Mouse (Mus musculus) right cerebral cortex, postnatal 25 days (tissue): ENCODE measurements around the gene Gm20388.
"Not testable (repeated sequence)": the region's sequence is repeated elsewhere in the genome, so short reads cannot be mapped to it uniquely, and the experiment has no call there.

Experiments
- DNase-seq: peaks from one replicate; pipeline ENCODE4 v3.0.0; 2022

The Gm20388 gene

GRCm38 (mm10) chr8:123898576-123898975, 3987.9 kb downstream of the Gm20388 start:
- DNase-seq: no peak

DNA sequence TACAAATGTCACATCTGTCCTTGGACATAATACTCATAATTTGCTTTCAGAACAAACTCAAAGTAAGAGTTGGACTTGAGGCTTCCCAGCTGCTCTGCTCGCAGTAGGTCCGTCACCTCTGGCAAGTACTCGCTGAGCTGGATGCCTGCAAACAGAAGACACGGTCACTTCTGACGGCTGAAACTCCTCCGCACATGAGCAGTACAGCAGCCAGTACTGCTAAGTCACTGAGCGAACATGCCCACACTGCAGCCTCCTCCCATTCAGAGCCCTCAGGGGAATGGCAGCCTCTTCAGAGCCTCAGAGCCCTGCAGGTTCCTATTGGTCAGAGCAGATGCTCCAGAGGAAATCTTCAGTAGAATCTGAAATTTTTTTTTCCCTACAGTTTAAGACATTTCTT, 3988.7 kb downstream of the Gm20388 start:
- DNase-seq: no peak

DNA sequence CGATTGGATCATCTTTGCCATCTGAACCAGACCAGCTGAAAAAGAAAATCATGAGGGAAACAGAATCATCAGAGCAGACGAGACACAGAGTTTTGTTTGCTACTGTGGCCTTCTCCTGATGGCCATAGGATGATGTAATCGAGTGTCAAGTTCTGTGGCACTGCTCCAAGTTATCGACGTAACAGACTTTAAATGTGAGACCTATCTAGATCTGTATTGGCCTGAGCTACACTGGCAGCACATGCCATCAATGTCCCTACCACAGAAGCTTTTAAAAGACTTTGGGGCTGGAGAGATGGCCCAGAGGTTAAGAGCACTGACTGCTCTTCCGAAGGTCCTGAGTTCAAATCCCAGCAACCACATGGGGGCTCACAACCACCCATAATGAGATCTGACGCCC, 3992.0 kb downstream of the Gm20388 start:
- no peak for DNase-seq

GRCm38 (mm10) chr8:123907604-123908003, 3997.0 kb downstream of the Gm20388 start:
- no peak for DNase-seq

DNA sequence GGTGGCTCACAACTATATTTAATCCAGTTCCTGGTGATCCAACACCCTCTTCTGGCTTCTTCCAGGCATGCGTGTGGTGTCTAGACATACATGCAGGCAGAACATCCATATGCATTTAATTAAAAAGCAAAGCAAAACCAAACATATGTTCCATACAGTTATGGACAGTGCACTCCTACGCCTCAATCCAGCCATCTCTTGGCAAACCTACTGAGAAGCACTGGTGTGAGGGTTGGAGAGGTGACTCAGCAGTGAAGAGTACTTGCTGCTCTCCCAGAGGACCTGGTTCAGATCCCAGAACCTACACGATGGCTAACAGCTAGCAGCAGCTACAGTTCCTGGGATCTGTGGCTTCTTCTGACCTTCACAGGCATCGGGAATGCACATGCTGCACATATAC, 4001.6 kb downstream of the Gm20388 start:
- peak; percentile 30 for DNase-seq

GRCm38 (mm10) chr8:123914635-123915034, 4004.0 kb downstream of the Gm20388 start:
- DNase-seq: no peak

DNA sequence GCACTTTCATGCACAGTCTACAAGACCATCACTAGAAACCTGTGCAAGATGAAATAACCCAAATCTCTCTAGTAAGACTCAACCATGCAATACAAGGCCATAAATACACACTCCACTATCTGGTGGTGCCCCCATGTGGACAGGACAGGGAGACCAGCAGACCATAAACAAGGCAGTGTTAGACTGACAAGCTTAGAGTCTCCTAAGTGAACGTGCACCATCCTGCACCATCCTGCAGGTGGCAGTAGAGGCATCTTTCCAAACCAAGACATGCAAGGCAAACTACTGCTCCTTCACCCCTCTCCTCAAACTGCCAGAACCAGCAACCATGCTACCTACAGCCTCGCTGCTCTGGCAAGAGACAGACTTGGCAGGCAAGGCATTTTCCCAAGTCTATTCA, 4014.1 kb downstream of the Gm20388 start:
- DNase-seq: peak; percentile 77

GRCm38 (mm10) chr8:123925671-123926070, 4015.0 kb downstream of the Gm20388 start:
- no peak for DNase-seq

DNA sequence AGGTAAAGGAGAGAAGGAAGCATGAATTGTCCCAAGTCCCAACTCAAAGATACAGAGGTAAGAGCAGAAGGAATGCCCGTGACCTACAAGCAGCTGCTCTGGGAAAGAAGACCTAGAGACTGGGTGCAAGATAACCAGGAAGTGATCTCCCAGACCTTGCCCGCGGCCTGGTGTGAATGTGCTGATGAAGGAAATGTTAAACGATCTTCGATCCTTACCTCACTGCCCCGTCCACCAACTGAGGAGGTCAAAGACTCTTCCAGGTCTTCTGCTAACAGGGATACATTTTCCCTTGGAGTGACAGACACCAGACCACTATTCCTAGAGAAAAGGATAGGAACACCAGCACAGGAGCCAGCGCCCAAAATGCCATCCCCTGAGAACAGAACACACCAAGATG, 4018.4 kb downstream of the Gm20388 start:
- DNase-seq: no peak

GRCm38 (mm10) chr8:123948942-123949685, 4038.5 kb downstream of the Gm20388 start, which contains the start of gene Nup133:
Gene Nup133 (minus strand): TSS chr8:123949265.
- DNase-seq: peak; percentile 99

GRCm38 (mm10) chr8:123949686-123949986, 4039.0 kb downstream of the Gm20388 start:
- no peak for DNase-seq

- DNase-seq: no peak
Measured at GRCm38 (mm10) chr8:123950077-123950802, 4039.6 kb downstream of the Gm20388 start.

- DNase-seq: no peak
Measured at GRCm38 (mm10) chr8:123953686-123954085, 4043.0 kb downstream of the Gm20388 start.

DNA sequence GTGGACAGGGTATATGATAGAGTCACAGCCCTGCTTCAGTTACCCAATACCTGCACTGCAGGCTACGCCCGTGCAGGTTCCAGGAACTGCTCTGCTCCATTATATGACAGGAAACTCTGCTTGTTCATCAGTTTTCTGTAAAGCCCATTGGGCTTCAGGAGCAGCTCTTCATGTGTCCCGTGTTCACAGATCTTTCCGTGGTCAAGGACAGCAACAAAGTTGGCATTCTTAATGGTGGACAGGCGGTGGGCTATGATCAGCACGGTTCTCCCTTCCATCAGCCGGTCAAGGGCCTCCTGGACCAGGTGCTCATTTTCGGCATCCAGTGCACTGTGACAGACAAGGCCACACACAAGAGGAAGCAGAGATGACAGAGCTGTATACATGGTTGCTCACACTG, 4043.6 kb downstream of the Gm20388 start:
- no peak for DNase-seq

- DNase-seq: peak; percentile 39
Measured at GRCm38 (mm10) chr8:123958130-123958529, 4047.5 kb downstream of the Gm20388 start.

- no peak for DNase-seq
Measured at GRCm38 (mm10) chr8:123959473-123959872, 4048.8 kb downstream of the Gm20388 start.

- DNase-seq: no peak
Measured at GRCm38 (mm10) chr8:123960056-123960455, 4049.4 kb downstream of the Gm20388 start.

- DNase-seq: not testable (repeated sequence)
Measured at GRCm38 (mm10) chr8:123960556-123960955, 4049.9 kb downstream of the Gm20388 start.

DNA sequence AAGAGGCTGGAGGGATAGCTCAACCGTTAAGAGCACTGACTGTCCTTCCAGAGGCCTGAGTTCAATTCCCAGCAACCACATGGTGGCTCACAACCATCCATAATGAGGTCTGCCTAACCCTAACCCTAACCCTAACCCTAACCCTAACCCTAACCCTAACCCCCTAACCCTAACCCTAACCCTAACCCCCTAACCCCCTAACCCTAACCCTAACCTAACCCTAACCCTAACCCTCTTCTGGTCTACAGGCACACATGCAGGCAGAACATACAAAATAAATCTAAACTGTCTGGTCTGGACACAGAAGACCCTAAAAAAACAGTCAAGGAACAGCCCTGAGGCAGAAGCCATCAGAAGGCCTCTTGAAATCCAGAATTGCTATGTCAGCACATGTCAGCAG, 4050.7 kb downstream of the Gm20388 start:
- DNase-seq: no peak

GRCm38 (mm10) chr8:123966896-123967295, 4056.3 kb downstream of the Gm20388 start:
- no peak for DNase-seq

GRCm38 (mm10) chr8:123973495-123973894, 4062.9 kb downstream of the Gm20388 start:
- no peak for DNase-seq

DNA sequence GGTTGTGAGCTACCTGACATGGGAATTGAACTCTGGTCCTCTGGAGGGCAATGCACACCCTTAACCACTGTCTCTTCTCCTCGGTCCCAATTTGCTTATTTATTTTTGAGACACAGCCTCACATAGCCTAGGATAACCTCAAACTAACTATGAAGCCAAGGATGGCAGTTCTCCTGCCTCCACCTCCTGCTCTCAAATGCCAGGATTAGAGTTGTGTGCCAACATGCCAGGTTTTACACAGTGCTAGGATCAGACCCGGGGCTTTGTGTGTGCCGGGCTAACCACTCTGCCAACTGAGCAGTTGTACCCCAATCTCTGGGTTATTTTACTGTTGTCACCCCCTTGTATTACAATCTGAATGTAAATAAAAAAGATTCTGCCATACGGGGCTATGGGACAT, 4066.9 kb downstream of the Gm20388 start:
- no peak for DNase-seq

DNA sequence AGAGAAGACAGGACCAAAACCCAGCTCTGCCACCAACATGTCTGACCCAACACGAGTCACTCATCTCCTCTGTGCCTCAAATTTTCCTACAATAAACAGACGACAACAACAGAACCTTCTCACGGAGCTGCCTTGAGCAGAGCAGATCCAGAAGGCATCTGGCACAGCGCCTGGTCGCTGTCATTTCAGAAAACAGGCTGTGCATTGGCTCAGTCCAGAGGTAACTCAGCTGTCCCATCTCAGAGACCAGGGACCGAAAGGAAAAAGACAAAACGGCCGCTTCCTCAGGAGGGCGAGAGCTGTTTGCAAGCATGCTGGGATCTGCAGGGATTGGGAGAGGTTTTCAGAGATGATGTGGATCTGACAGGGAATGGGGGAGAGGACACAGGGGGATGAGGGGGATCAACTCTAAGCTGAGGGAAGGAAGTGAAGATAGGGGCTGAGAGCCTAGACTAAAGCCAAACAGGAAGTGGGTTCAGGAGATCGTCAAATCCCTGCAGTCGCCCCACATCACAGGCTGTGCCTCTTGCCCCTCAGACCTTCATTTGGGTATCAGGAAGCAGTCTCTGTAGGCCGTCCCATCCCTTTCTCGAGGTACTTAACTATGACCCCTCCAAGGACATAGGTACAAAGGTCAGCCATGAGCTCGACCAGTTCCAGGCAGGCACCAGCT, 4067.7 kb downstream of the Gm20388 start:
- no peak for DNase-seq

DNA sequence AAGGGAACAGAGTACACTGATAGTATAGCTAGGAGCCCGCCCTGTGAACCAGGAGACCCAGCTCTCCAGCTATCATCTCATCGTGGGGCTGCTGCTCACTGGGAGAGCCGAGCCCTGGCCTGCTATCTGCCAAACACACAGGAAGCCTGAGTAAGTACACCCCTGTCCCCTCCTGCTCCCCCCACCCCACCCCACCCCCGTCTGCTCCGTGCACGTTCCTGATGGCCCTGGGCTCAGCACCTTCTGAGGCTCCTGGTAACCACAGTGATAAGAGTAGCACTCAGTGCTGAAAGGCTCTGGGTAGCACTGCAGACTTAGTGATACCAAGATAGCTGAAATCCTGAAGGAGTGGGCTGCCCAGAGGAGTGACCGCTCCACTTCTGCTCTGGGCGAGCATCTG, 4068.3 kb downstream of the Gm20388 start:
- DNase-seq: no peak
